Mouse (Mus musculus) lung, postnatal 0 days (tissue): Measurements from ENCODE around the gene Exo1. TPM values are rescaled to one million over a fixed set of nuclear protein-coding genes. Genes with fewer than 3 reads are reported as not detected.

ENCODE experiments used
- ATAC-seq: fragments of 200-750 bp; cut with Nextera tagmentation; 2 replicates; pipeline ENCODE4 v1.8.0; 2017; ENCODE audit warnings: moderate library complexity
- DNase-seq: peaks from one replicate; pipeline ENCODE4 v3.0.0-alpha.2; 2016; ENCODE audit warnings: low spot score
- H3K27ac ChIP-seq: fragments of 300-500 bp; sonication (generic); 2 replicates; pipeline ENCODE4 v1.5.1; 2014; ENCODE audit warnings: antibody characterized with exemption, mild to moderate bottlenecking, low read length, mixed read lengths
- H3K27me3 ChIP-seq: fragments of 300-500 bp; sonication (generic); replicated peaks from 2 replicates; pipeline ENCODE4 v1.6.1; 2014; ENCODE audit warnings: low read length, mixed read lengths; ENCODE audit not compliant: insufficient read depth
- H3K36me3 ChIP-seq: fragments of 300-500 bp; sonication (generic); 2 replicates; pipeline ENCODE4 v1.6.1; 2014; ENCODE audit warnings: low read length, mixed read lengths; ENCODE audit not compliant: insufficient read depth
- H3K4me1 ChIP-seq: fragments of 300-500 bp; sonication (generic); 2 replicates; pipeline ENCODE4 v1.6.1; 2014; ENCODE audit warnings: antibody characterized with exemption, low read depth, low read length, mixed read lengths; ENCODE audit not compliant: insufficient read depth
- H3K4me2 ChIP-seq: fragments of 300-500 bp; sonication (generic); replicated peaks from 2 replicates; pipeline ENCODE4 v1.6.1; 2014; ENCODE audit warnings: low read depth, mild to moderate bottlenecking, low read length, moderate library complexity, mixed read lengths
- H3K4me3 ChIP-seq: fragments of 300-500 bp; sonication (generic); 2 replicates; pipeline ENCODE4 v1.5.1; 2014; ENCODE audit warnings: low read depth, low read length
- H3K9ac ChIP-seq: fragments of 300-500 bp; sonication (generic); replicated peaks from 2 replicates; pipeline ENCODE4 v1.6.1; 2014; ENCODE audit warnings: low read depth, mild to moderate bottlenecking
- H3K9me3 ChIP-seq: fragments of 300-500 bp; sonication (generic); 2 replicates; pipeline ENCODE4 v1.6.1; 2016; ENCODE audit warnings: low read length, mixed read lengths
- CTCF ChIP-seq: IDR thresholded peaks from 2 replicates; pipeline ENCODE4 v1.5.1; 2016; ENCODE audit warnings: antibody characterized with exemption, mild to moderate bottlenecking
- EP300 ChIP-seq: IDR thresholded peaks from 2 replicates; pipeline ENCODE4 v1.6.1; 2016; ENCODE audit warnings: antibody characterized with exemption, mild to moderate bottlenecking, control low read depth
- WGBS: fragments of 180-500 bp; shearing (Covaris S2); extraction: QIAGEN DNeasy Blood & Tissue Kit; methylation state at CpG from one replicate; pipeline ENCODE4 v1.1.7; 2014; 5-methylcytosine and 5-hydroxymethylcytosine counted together
- polyA plus RNA-seq: library from polyadenylated mRNA; unstranded; fragments of >200 nt; fragmentation: Nextera tagmentation; extraction: Ambion mirVana; gene quantifications from 2 replicates; pipeline ENCODE4 v1.2.1, GENCODE M21; 2015

Exo1 gene
- polyA plus RNA-seq, 1 experiment from 2014 or later = 2.9 TPM

- no peak for TF ChIP-seq CTCF
- TF ChIP-seq EP300 = no peak
- DNase-seq = no peak
- Histone ChIP-seq H3K4me3 (no peak overlapping the region), H3K9me3 (no peaks in the 10 kb centered on the region), H3K27me3 (no peaks in the 10 kb centered on the region), H3K27ac (no peak overlapping the region), H3K36me3 (no peaks in the 10 kb centered on the region), H3K4me2 (no peak overlapping the region), H3K4me1 (no peaks in the 10 kb centered on the region), H3K9ac (no peak overlapping the region)
- 66% methylated on average over 4 of the region's 4 CpGs for WGBS
- no peak for ATAC-seq
Observed at GRCm38 (mm10) chr1:175946718-175947315, 66.4 kb downstream of the Exo1 start.

- H3K4me2 ChIP-seq = no peak overlapping the region
- H3K27me3 ChIP-seq = no peaks in the 10 kb centered on the region
- no peak overlapping the region for H3K9ac ChIP-seq
- DNase-seq (no peak), ATAC-seq (no peak)
- H3K4me3 ChIP-seq = no peak overlapping the region
- TF ChIP-seq CTCF (no peak), EP300 (no peak)
- H3K36me3 ChIP-seq = no peaks in the 10 kb centered on the region
- no peak overlapping the region for H3K27ac ChIP-seq
- 87% methylated on average over 3 of the region's 3 CpGs for WGBS
- H3K4me1 ChIP-seq = no peaks in the 10 kb centered on the region
- H3K9me3 ChIP-seq = no peaks in the 10 kb centered on the region
Observed at GRCm38 (mm10) chr1:175950421-175950820, 70.0 kb downstream of the Exo1 start.

- H3K9me3 ChIP-seq = no peaks in the 10 kb centered on the region
- no peaks in the 10 kb centered on the region for H3K27me3 ChIP-seq
- H3K4me2 ChIP-seq = no peak overlapping the region
- no peaks in the 10 kb centered on the region for H3K36me3 ChIP-seq
- no peak overlapping the region for H3K4me3 ChIP-seq
- no peak overlapping the region for H3K27ac ChIP-seq
- WGBS = 64% methylated on average over 2 of the region's 2 CpGs
- H3K9ac ChIP-seq = no peak overlapping the region
- TF ChIP-seq CTCF (no peak), EP300 (no peak)
- no peaks in the 10 kb centered on the region for H3K4me1 ChIP-seq
- no peak for DNase-seq
- no peak for ATAC-seq
Observed at GRCm38 (mm10) chr1:175950851-175951250, 70.5 kb downstream of the Exo1 start.

- ATAC-seq (no peak), DNase-seq (no peak)
- Histone ChIP-seq H3K27ac (no peak overlapping the region), H3K4me3 (no peak overlapping the region), H3K36me3 (no peaks in the 10 kb centered on the region), H3K9ac (no peak overlapping the region), H3K4me2 (no peak overlapping the region), H3K27me3 (no peaks in the 10 kb centered on the region), H3K4me1 (no peaks in the 10 kb centered on the region), H3K9me3 (no peaks in the 10 kb centered on the region)
- no peak for TF ChIP-seq CTCF
- TF ChIP-seq EP300 = no peak
- WGBS = 80% methylated on average over 2 of the region's 2 CpGs
Observed at GRCm38 (mm10) chr1:175961786-175962185, 81.4 kb downstream of the Exo1 start.

Other genes with a start within 250 kb of the Exo1 start
- 2.2 and 3.5 TPM in 2 replicates for gene Opn3, start 187.8 kb upstream of the Exo1 start, polyA plus RNA-seq
- gene Chml, start 187.7 kb upstream of the Exo1 start, polyA plus RNA-seq = 1.2 and 1.7 TPM in 2 replicates
- not detected in 2 replicates for gene Wdr64, start 182.0 kb upstream of the Exo1 start, polyA plus RNA-seq
- gene Gm38100, start 39.7 kb downstream of the Exo1 start, polyA plus RNA-seq = not detected in 2 replicates
- gene Rbm8a2, start 98.5 kb downstream of the Exo1 start, polyA plus RNA-seq = 0.35 and 0.68 TPM in 2 replicates